Comparison of ENCODE assay signal across 8 mouse cellular contexts in genomic region chr11:76178726-76179494, GRCm38 (mm10). TPM values are rescaled to one million over a fixed set of nuclear protein-coding genes. Genes with fewer than 3 reads are reported as not detected.
DNase-seq lines count a peak whose midpoint lies in the region; ATAC-seq and TF ChIP-seq lines count a peak whose summit lies in the region.

No protein-coding gene starts in this region.

- H3K9ac ChIP-seq in forebrain, embryonic 16.5 days (replicated peaks; ENCODE audit: low read depth, low read length), result peak overlapping the region; percentile 72
- peak overlapping the region; percentile 58 for H3K9ac ChIP-seq in intestine, postnatal 0 days (ENCODE audit: low read depth, low read length)
- H3K9ac ChIP-seq in limb, embryonic 13.5 days, result peak overlapping the region; percentile 71
- peak overlapping the region; percentile 58 for H3K9ac ChIP-seq in midbrain, embryonic 15.5 days

- peak overlapping the region; percentile 76 for H3K4me3 ChIP-seq in forebrain, embryonic 16.5 days (replicated peaks; ENCODE audit: low read length)
- H3K4me3 ChIP-seq in intestine, postnatal 0 days (ENCODE audit: low read depth, low read length), result peak overlapping the region; percentile 71
- H3K4me3 ChIP-seq in limb, embryonic 13.5 days, result peak overlapping the region; percentile 77
- H3K4me3 ChIP-seq in midbrain, embryonic 15.5 days, result peak overlapping the region; percentile 84

- H3K4me2 ChIP-seq in forebrain, embryonic 16.5 days (ENCODE audit: low read length), result peak overlapping the region; percentile 83
- peak overlapping the region; percentile 95 for H3K4me2 ChIP-seq in intestine, postnatal 0 days (replicated peaks; ENCODE audit: low read depth)
- peak overlapping the region; percentile 92 for H3K4me2 ChIP-seq in limb, embryonic 13.5 days (replicated peaks)
- H3K4me2 ChIP-seq in midbrain, embryonic 15.5 days, result peak overlapping the region; percentile 84

- H3K27me3 ChIP-seq in forebrain, embryonic 16.5 days (replicated peaks; ENCODE audit: control insufficient read depth, insufficient read depth, low read length), result no peaks in the 10 kb centered on the region
- no peaks in the 10 kb centered on the region for H3K27me3 ChIP-seq in intestine, postnatal 0 days (replicated peaks; ENCODE audit: control insufficient read depth, insufficient read depth, low read length)
- no peaks in the 10 kb centered on the region for H3K27me3 ChIP-seq in limb, embryonic 13.5 days
- H3K27me3 ChIP-seq in midbrain, embryonic 15.5 days (replicated peaks), result no peaks in the 10 kb centered on the region

- 2% methylated on average over 28 of the region's 28 CpGs for WGBS in forebrain, embryonic 16.5 days
- under 1% methylated on average over 28 of the region's 28 CpGs for WGBS in intestine, postnatal 0 days
- WGBS in limb, embryonic 13.5 days, result 3% methylated on average over 28 of the region's 28 CpGs
- WGBS in midbrain, embryonic 15.5 days, result under 1% methylated on average over 28 of the region's 28 CpGs

- no peaks in the 10 kb centered on the region for H3K36me3 ChIP-seq in forebrain, embryonic 16.5 days (ENCODE audit: control insufficient read depth, insufficient read depth)
- H3K36me3 ChIP-seq in intestine, postnatal 0 days (ENCODE audit: control insufficient read depth, insufficient read depth), result peaks cover 5% of the 10 kb centered on the region; the same call in 1 of the 2 replicates
- peaks cover 5% of the 10 kb centered on the region; the same call in 1 of the 2 replicates for H3K36me3 ChIP-seq in limb, embryonic 13.5 days
- 0 out of 2 replicates have a peak, but pooled peaks cover 1% of the 10 kb centered on the region for H3K36me3 ChIP-seq in midbrain, embryonic 15.5 days (replicated peaks)

- H3K27ac ChIP-seq in forebrain, embryonic 16.5 days (ENCODE audit: low read length), result peak overlapping the region; percentile 48
- H3K27ac ChIP-seq in intestine, postnatal 0 days (ENCODE audit: low read depth, low read length), result peak overlapping the region; percentile 74
- peak overlapping the region; percentile 64; the same call in 1 of the 2 replicates for H3K27ac ChIP-seq in limb, embryonic 13.5 days
- peak overlapping the region; percentile 84 for H3K27ac ChIP-seq in midbrain, embryonic 15.5 days

- peak; percentile 67; the same call in 1 of the 2 replicates for ATAC-seq in forebrain, embryonic 16.5 days
- peak; percentile 74 for ATAC-seq in intestine, postnatal 0 days
- peak; percentile 81 for ATAC-seq in limb, embryonic 13.5 days (ENCODE audit: low FRiP score, low read depth)
- peak; percentile 87 for ATAC-seq in midbrain, embryonic 15.5 days (replicated peaks)

- H3K9me3 ChIP-seq in forebrain, embryonic 16.5 days (ENCODE audit: control insufficient read depth, low read length), result no peaks in the 10 kb centered on the region
- H3K9me3 ChIP-seq in intestine, postnatal 0 days (ENCODE audit: control insufficient read depth), result no peaks in the 10 kb centered on the region
- no peaks in the 10 kb centered on the region for H3K9me3 ChIP-seq in limb, embryonic 13.5 days
- no peaks in the 10 kb centered on the region for H3K9me3 ChIP-seq in midbrain, embryonic 15.5 days

- peaks cover 11% of the 10 kb centered on the region for H3K4me1 ChIP-seq in forebrain, embryonic 16.5 days (replicated peaks; ENCODE audit: control insufficient read depth, insufficient read depth, low read length)
- no peaks in the 10 kb centered on the region for H3K4me1 ChIP-seq in intestine, postnatal 0 days (replicated peaks; ENCODE audit: control insufficient read depth, insufficient read depth, low read length)
- peaks cover 12% of the 10 kb centered on the region for H3K4me1 ChIP-seq in limb, embryonic 13.5 days
- peaks cover 13% of the 10 kb centered on the region for H3K4me1 ChIP-seq in midbrain, embryonic 15.5 days

- TF ChIP-seq CTCF in intestine, postnatal 0 days (IDR thresholded peaks at IDR 0.05; ENCODE audit: low read depth), result no peak

- peak; percentile 91 for DNase-seq in heart, adult 11 months
- no peak for DNase-seq in heart, adult 8-10 months (ENCODE audit: low spot score)
- peak; percentile 45 for DNase-seq in c-Kit-positive CD71-positive TER-119-positive erythroid progenitor cells, embryonic 14.5 days (ENCODE audit: low spot score)
- peak; percentile 79 for DNase-seq in telencephalon, adult 2 months (ENCODE audit: low read depth, low spot score)

RNA-seq across cellular contexts. Expression of gene Vps53, which starts 0.5 kb away (rescaled TPM):
- 10 to 100 TPM; 27.2 to 29.9 (median 29.5) TPM for total RNA-seq in heart, adult 8-10 months (2022)
- polyA plus RNA-seq in forebrain, embryonic 16.5 days (2015; fragmentation: Nextera tagmentation; extraction: Ambion mirVana), result 67.7 and 70.6 TPM in 2 replicates
- 43.3 and 44.8 TPM in 2 replicates for polyA plus RNA-seq in intestine, postnatal 0 days (2015; fragmentation: Nextera tagmentation; extraction: Ambion mirVana)
- 37.5 and 40.0 TPM in 2 replicates for polyA plus RNA-seq in limb, embryonic 13.5 days (2015; fragmentation: Nextera tagmentation; extraction: Ambion mirVana)
- 67.8 and 72.0 TPM in 2 replicates for polyA plus RNA-seq in midbrain, embryonic 15.5 days (2015; fragmentation: Nextera tagmentation; extraction: Ambion mirVana)

RNA-seq across cellular contexts. Expression of gene Fam57a, which starts 0.6 kb away (rescaled TPM):
- total RNA-seq in heart, adult 8-10 months (2022), result 1 to 10 TPM; 2.0 to 3.0 (median 2.5) TPM
- polyA plus RNA-seq in forebrain, embryonic 16.5 days (2015; fragmentation: Nextera tagmentation; extraction: Ambion mirVana), result 22.3 and 25.6 TPM in 2 replicates
- 15.5 and 19.9 TPM in 2 replicates for polyA plus RNA-seq in intestine, postnatal 0 days (2015; fragmentation: Nextera tagmentation; extraction: Ambion mirVana)
- polyA plus RNA-seq in limb, embryonic 13.5 days (2015; fragmentation: Nextera tagmentation; extraction: Ambion mirVana), result 27.8 and 29.9 TPM in 2 replicates
- 23.9 and 27.1 TPM in 2 replicates for polyA plus RNA-seq in midbrain, embryonic 15.5 days (2015; fragmentation: Nextera tagmentation; extraction: Ambion mirVana)

RNA-seq across cellular contexts. Expression of gene Dbil5, which starts 38.5 kb away (rescaled TPM):
- total RNA-seq in heart, adult 8-10 months (2022), result under 1 TPM in 3 of 4 experiments, not detected in 1; 0.50 to 0.68 (median 0.60) TPM
- polyA plus RNA-seq in forebrain, embryonic 16.5 days (2015; fragmentation: Nextera tagmentation; extraction: Ambion mirVana), result 0.77 TPM in 1 of 2 replicates, not detected in the other
- polyA plus RNA-seq in intestine, postnatal 0 days (2015; fragmentation: Nextera tagmentation; extraction: Ambion mirVana), result 0.65 and 0.86 TPM in 2 replicates
- polyA plus RNA-seq in limb, embryonic 13.5 days (2015; fragmentation: Nextera tagmentation; extraction: Ambion mirVana), result 0.64 and 1.1 TPM in 2 replicates
- polyA plus RNA-seq in midbrain, embryonic 15.5 days (2015; fragmentation: Nextera tagmentation; extraction: Ambion mirVana), result 0.54 and 0.74 TPM in 2 replicates

RNA-seq across cellular contexts. Expression of gene Gemin4, which starts 38.6 kb away (rescaled TPM):
- total RNA-seq in heart, adult 8-10 months (2022), result 1 to 10 TPM; 2.5 to 4.6 (median 3.7) TPM
- polyA plus RNA-seq in forebrain, embryonic 16.5 days (2015; fragmentation: Nextera tagmentation; extraction: Ambion mirVana), result 17.7 and 20.5 TPM in 2 replicates
- 5.7 and 7.5 TPM in 2 replicates for polyA plus RNA-seq in intestine, postnatal 0 days (2015; fragmentation: Nextera tagmentation; extraction: Ambion mirVana)
- 31.6 and 35.2 TPM in 2 replicates for polyA plus RNA-seq in limb, embryonic 13.5 days (2015; fragmentation: Nextera tagmentation; extraction: Ambion mirVana)
- 13.2 and 15.6 TPM in 2 replicates for polyA plus RNA-seq in midbrain, embryonic 15.5 days (2015; fragmentation: Nextera tagmentation; extraction: Ambion mirVana)
